Mouse (Mus musculus) urinary bladder, adult 2 months (tissue): ENCODE results near the gene Olfr262. TPM values are rescaled to one million over a fixed set of nuclear protein-coding genes. Genes with fewer than 3 reads are reported as not detected.
"Not testable (repeated sequence)": the region's sequence is repeated elsewhere in the genome, so short reads cannot be mapped to it uniquely, and the experiment has no call there.

Source experiments
- DNase-seq: peaks from one replicate; pipeline ENCODE4 v3.0.0; 2022; ENCODE audit warnings: low spot score
- polyA plus RNA-seq: library from polyadenylated mRNA; depleted of rRNA; stranded (reverse); fragments of >200 nt; gene quantifications from 2 replicates; pipeline ENCODE4 v1.2.3, GENCODE M21; 2012; rRNA removed

Olfr262 gene
- not detected in 2 replicates for polyA plus RNA-seq

DNA sequence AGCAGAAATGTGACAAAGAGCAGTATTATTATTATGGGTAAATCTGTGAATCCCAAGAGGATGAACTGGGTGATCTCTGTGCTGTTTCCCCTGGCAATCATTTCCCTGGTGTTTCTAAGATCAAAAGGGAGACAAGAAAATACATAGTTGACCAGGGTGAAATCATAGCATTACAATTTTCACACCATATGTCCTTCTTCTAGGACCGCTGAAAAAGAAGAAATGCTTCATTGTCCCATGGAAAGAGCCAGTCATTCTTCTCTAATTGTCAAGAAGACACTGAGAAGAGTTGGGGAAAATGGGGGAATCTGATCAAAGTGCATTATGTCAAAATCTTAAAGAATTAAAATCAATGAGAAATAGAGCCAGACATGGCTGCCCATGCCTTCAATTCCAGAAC lies at the start of gene Olfr262:
Olfr262 (minus strand) TSS at position 101 of the 400 bp plus-strand sequence.
- DNase-seq: no peak

DNA sequence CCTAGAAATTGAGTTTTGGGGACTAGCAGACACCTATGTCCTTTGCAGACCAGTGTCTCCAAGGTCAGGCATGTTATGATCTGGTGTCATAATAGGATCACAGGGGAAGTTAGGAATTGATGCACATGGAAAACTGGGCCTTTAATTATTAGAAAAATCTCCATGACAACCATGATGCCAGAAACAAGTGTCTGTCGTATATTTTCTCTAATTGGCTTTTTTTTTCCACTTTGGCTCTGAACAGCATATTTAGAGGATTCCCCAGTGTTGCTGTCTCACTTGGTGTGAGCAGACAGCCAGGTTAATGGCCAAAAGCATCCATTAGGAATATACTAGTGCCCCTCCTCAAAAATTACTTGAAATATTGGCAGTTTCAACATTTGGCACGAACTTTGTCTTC lies 38.1 kb upstream of the Olfr262 start, which contains the start of gene Olfr1434:
Olfr1434 (plus strand) TSS at position 301 of the 400 bp plus-strand sequence.
- DNase-seq: no peak

DNA sequence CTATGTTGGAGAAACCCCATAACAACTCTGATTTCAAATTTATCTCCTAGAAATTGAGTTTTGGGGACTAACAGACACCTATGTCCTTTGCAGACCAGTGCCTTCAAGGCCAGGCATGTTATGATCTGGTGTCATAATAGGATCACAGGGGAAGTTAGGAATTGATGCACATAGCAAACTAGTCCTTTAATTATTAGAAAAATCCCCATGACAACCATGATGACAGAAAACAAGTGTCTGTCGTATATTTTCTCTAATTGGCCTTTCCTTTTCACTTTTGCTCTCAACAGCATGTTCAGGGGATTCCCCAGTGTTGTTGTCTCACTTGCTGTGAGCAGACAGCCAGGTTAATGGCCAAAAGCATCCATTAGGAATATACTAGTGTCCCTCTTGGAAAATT lies 19.3 kb upstream of the Olfr262 start, which contains the start of gene Olfr235:
Olfr235 (plus strand) TSS at position 301 of the 400 bp plus-strand sequence.
- no peak for DNase-seq

DNA sequence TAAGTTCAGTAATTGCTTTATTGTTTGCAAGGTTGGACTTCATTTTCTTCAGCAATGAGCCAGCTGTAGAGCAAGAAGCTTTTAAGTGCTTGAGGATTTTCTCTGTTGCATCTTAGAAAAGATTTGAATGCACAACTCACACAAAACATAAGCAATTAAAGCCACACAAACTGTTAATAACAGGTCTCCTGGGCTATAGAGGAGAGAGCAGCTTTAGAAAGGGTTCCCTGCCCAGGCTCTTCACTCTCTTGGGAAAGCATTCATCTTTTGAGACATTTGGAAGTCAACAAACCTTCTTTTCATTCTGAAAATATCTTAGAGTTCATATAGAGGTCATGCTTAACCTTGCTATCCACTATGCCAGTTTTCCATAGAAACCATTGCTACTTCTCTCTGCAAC lies 9.0 kb downstream of the Olfr262 start, which contains the start of gene Olfr1432:
Olfr1432 (minus strand) TSS at position 101 of the 400 bp plus-strand sequence.
- DNase-seq: not testable (repeated sequence)

DNA sequence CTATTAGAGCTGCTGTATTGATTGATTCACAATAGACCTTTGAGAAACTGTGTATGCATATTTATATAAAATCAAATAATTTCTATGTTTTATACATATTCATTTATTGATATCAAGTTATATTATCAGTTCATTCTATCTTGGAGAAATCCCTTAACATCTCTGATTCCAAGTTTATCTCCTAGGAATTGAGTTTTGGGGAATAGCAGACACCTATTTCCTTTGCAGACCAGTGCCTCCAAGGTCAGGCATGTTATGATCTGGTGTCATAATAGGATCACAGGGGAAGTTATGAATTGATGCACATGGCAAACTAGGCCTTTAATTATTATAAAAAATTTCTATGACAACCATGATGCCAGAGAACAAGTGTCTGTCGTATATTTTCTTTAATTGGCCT lies 41.1 kb downstream of the Olfr262 start, which contains the start of gene Olfr1431:
Olfr1431 (plus strand) TSS at position 301 of the 400 bp plus-strand sequence.
- DNase-seq: no peak

DNA sequence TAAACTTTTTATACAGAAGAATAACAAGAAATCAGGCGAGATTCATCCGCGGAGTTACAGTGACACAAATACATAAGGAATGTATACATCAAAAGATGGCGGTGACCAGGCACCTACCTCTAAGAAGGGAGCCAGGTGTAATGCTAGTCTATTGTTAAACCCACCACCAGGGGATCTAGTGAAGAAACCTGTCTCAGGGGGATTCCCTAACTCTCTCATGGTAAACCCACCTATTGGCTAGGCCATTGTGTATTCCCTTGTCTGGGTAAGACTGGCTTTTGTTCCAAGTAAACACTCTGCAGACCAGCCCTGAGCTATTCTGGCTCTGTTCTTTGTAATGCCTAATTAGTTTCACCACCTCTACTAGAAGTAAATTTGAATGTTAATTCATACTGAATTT lies 42.4 kb downstream of the Olfr262 start:
- not testable (repeated sequence) for DNase-seq

Other genes with a start within 250 kb of the Olfr262 start
- gene Olfr1423, start 200.3 kb downstream of the Olfr262 start, polyA plus RNA-seq: not detected in 2 replicates
- not detected in 2 replicates for gene Olfr1424, start 179.0 kb downstream of the Olfr262 start, polyA plus RNA-seq
- not detected in 2 replicates for gene Olfr1425, start 163.9 kb downstream of the Olfr262 start, polyA plus RNA-seq
- gene Olfr1426, start 149.6 kb downstream of the Olfr262 start, polyA plus RNA-seq: not detected in 2 replicates
- gene Olfr1427, start 138.3 kb downstream of the Olfr262 start, polyA plus RNA-seq: not detected in 2 replicates
- gene Olfr1428, start 125.8 kb downstream of the Olfr262 start, polyA plus RNA-seq: not detected in 2 replicates
- not detected in 2 replicates for gene Olfr76, start 118.5 kb downstream of the Olfr262 start, polyA plus RNA-seq
- gene Olfr1555-ps1, start 71.5 kb downstream of the Olfr262 start, polyA plus RNA-seq: not detected in 2 replicates
- not detected in 2 replicates for gene Olfr1431, start 41.0 kb downstream of the Olfr262 start, polyA plus RNA-seq
- gene Olfr1432, start 9.1 kb downstream of the Olfr262 start, polyA plus RNA-seq: not detected in 2 replicates
- not detected in 2 replicates for gene Olfr235, start 19.4 kb upstream of the Olfr262 start, polyA plus RNA-seq
- not detected in 2 replicates for gene Olfr1434, start 38.2 kb upstream of the Olfr262 start, polyA plus RNA-seq
- gene Olfr1436, start 57.5 kb upstream of the Olfr262 start, polyA plus RNA-seq: not detected in 2 replicates
- not detected in 2 replicates for gene Olfr1437, start 83.4 kb upstream of the Olfr262 start, polyA plus RNA-seq
- not detected in 2 replicates for gene Olfr1438-ps1, start 94.3 kb upstream of the Olfr262 start, polyA plus RNA-seq
- gene Olfr1440, start 145.6 kb upstream of the Olfr262 start, polyA plus RNA-seq: not detected in 2 replicates
- gene Olfr1441, start 175.8 kb upstream of the Olfr262 start, polyA plus RNA-seq: not detected in 2 replicates
- gene Pfpl, start 186.2 kb upstream of the Olfr262 start, polyA plus RNA-seq: not detected in 2 replicates
- 11.6 and 15.2 TPM in 2 replicates for gene Mpeg1, start 219.1 kb upstream of the Olfr262 start, polyA plus RNA-seq